Mouse (Mus musculus): Measurements from ENCODE around the gene Rxra. TPM values are rescaled to one million over a fixed set of nuclear protein-coding genes. Genes with fewer than 3 reads are reported as not detected.

Gene Rxra
- polyA plus RNA-seq, 1 experiment from 2014 or later, result 4.7 TPM

- Histone ChIP-seq H3K9me3 (replicated peaks) (no peaks in the 10 kb centered on the region), H3K9ac (no peak overlapping the region), H3K4me2 (no peak overlapping the region), H3K4me3 (replicated peaks) (no peak overlapping the region), H3K4me1 (replicated peaks) (0 out of 2 replicates have a peak, but pooled peaks cover 7% of the 10 kb centered on the region), H3K27ac (replicated peaks) (no peak overlapping the region), H3K27me3 (peaks cover 5% of the 10 kb centered on the region), H3K36me3 (replicated peaks) (no peaks in the 10 kb centered on the region)
- no peak for ATAC-seq (ENCODE audit: insufficient read depth)
- 54% methylated on average over 7 of the region's 7 CpGs for WGBS (ENCODE audit: insufficient replicate concordance)
Measured at GRCm38 (mm10) chr2:27767773-27768172, 91.5 kb downstream of the Rxra start.

DNA sequence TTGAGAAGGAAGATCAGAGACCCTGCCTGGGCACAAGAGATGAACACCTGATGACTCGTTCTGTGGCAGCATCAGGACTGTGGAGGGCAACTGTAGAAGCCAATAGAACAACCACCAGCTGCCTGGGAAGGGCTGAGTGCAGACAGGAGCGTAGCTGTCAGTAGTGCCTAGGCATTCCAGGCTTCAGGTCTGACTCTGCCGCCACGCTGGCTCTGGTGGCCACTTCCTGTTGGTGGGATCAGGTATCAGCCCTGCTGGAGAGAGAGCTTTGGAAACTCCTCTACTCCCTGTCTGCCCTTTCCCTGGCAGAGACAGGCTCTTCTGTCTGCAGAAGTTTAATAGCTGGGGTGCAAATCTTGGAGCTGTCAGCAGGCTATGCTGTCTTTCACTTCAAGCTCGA is 93.5 kb downstream of the Rxra start:
- H3K27me3 ChIP-seq, result peaks cover 5% of the 10 kb centered on the region
- H3K4me2 ChIP-seq, result no peak overlapping the region
- no peak overlapping the region for H3K9ac ChIP-seq
- peaks cover 5% of the 10 kb centered on the region; the same call in 1 of the 2 replicates for H3K4me1 ChIP-seq (replicated peaks)
- 12% methylated on average over 5 of the region's 5 CpGs for WGBS (ENCODE audit: insufficient replicate concordance)
- no peak overlapping the region for H3K27ac ChIP-seq (replicated peaks)
- H3K9me3 ChIP-seq (replicated peaks), result no peaks in the 10 kb centered on the region
- no peak overlapping the region for H3K4me3 ChIP-seq (replicated peaks)
- ATAC-seq (ENCODE audit: insufficient read depth), result no peak
- no peaks in the 10 kb centered on the region for H3K36me3 ChIP-seq (replicated peaks)

GRCm38 (mm10) chr2:27770205-27770604 is 94.0 kb downstream of the Rxra start:
- Histone ChIP-seq H3K9me3 (replicated peaks) (no peaks in the 10 kb centered on the region), H3K4me2 (no peak overlapping the region), H3K27me3 (peaks cover 5% of the 10 kb centered on the region), H3K4me3 (replicated peaks) (no peak overlapping the region), H3K4me1 (replicated peaks) (peaks cover 5% of the 10 kb centered on the region; the same call in 1 of the 2 replicates), H3K36me3 (replicated peaks) (no peaks in the 10 kb centered on the region), H3K27ac (replicated peaks) (no peak overlapping the region), H3K9ac (no peak overlapping the region)
- ATAC-seq (ENCODE audit: insufficient read depth), result no peak
- WGBS (ENCODE audit: insufficient replicate concordance), result 4% methylated on average over 4 of the region's 4 CpGs

GRCm38 (mm10) chr2:27771936-27772335 is 95.7 kb downstream of the Rxra start:
- H3K9me3 ChIP-seq (replicated peaks), result no peaks in the 10 kb centered on the region
- H3K36me3 ChIP-seq (replicated peaks), result no peaks in the 10 kb centered on the region
- no peak overlapping the region for H3K4me3 ChIP-seq (replicated peaks)
- H3K9ac ChIP-seq, result no peak overlapping the region
- no peak overlapping the region for H3K27ac ChIP-seq (replicated peaks)
- no peak overlapping the region for H3K4me2 ChIP-seq
- WGBS (ENCODE audit: insufficient replicate concordance), result 25% methylated on average over 7 of the region's 7 CpGs
- H3K27me3 ChIP-seq, result peaks cover 5% of the 10 kb centered on the region
- H3K4me1 ChIP-seq (replicated peaks), result peaks cover 5% of the 10 kb centered on the region; the same call in 1 of the 2 replicates
- no peak for ATAC-seq (ENCODE audit: insufficient read depth)

DNA sequence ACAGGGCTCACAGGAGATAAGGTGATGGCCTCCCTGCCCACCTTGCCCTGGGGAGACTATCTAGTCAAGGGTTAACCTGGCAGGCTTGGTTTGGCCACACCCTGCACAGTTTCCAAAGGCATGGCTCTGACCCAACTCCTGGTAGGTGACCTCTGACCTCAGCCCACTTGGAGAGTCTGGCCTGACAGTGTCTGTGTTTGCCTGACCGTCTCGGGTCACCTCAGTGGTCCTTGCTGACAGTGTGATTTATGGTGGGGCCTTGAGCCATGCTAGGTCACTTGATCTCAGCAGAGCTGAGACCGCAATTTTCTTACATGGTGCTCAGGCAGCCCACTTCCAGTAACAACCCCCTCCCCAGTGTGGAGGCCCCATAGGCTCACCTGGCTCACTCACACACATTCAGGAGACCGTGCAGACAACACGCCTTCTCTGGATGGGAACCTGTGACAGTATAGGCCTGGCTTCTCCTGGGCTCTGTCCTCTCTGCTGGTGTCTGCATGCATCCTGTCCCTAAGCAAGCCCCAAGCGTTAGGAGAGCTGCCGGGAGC is 96.7 kb downstream of the Rxra start:
- Histone ChIP-seq H3K27ac (replicated peaks) (no peak overlapping the region), H3K27me3 (peaks cover 5% of the 10 kb centered on the region), H3K4me2 (no peak overlapping the region), H3K4me3 (replicated peaks) (no peak overlapping the region), H3K36me3 (replicated peaks) (no peaks in the 10 kb centered on the region), H3K9me3 (replicated peaks) (no peaks in the 10 kb centered on the region), H3K4me1 (replicated peaks) (peaks cover 5% of the 10 kb centered on the region; the same call in 1 of the 2 replicates), H3K9ac (no peak overlapping the region)
- ATAC-seq (ENCODE audit: insufficient read depth), result no peak
- WGBS (ENCODE audit: insufficient replicate concordance), result 65% methylated on average over 7 of the region's 7 CpGs

DNA sequence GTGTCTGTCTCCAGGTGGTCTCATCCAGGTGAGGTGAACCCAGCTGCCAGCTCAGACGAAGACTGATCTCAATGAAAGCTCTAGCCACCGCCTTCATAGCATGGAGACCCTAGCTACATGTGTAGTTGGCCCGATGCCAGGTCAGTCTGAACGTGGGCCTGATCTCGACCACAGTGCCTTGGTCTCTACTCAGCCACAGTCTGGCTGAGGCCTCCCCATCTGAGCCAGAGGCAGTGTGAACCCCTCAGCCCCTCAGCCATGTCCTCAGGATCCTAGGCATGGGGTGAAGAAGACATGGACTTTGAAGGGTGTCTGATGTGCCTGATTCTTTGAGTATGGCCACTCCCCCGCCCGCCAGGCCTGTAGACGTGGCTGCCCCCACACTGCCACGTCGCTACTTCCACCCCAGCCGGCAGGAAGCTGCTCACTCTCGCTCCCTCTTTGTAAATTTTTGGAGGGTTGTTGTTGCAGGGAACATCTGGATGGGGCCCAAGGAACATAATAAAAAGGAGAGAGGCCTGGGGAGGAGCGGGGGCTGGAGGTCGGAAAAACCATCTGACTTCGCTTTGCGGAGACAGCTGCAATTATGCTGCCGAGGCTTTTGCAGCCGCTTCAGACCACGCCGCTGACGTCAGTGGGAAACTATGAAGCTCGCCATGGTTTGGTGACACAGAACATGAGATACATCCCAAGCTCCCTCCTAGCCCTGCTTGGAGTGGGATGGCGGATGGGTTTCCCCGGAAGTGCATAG is 97.9 kb downstream of the Rxra start:
- no peak overlapping the region for H3K4me3 ChIP-seq (replicated peaks)
- H3K27ac ChIP-seq (replicated peaks), result no peak overlapping the region
- H3K9ac ChIP-seq, result no peak overlapping the region
- ATAC-seq (ENCODE audit: insufficient read depth), result no peak
- peaks cover 5% of the 10 kb centered on the region; the same call in 1 of the 2 replicates for H3K4me1 ChIP-seq (replicated peaks)
- H3K9me3 ChIP-seq (replicated peaks), result no peaks in the 10 kb centered on the region
- H3K27me3 ChIP-seq, result peaks cover 5% of the 10 kb centered on the region
- WGBS (ENCODE audit: insufficient replicate concordance), result 65% methylated on average over 24 of the region's 24 CpGs
- no peaks in the 10 kb centered on the region for H3K36me3 ChIP-seq (replicated peaks)
- H3K4me2 ChIP-seq, result no peak overlapping the region

DNA sequence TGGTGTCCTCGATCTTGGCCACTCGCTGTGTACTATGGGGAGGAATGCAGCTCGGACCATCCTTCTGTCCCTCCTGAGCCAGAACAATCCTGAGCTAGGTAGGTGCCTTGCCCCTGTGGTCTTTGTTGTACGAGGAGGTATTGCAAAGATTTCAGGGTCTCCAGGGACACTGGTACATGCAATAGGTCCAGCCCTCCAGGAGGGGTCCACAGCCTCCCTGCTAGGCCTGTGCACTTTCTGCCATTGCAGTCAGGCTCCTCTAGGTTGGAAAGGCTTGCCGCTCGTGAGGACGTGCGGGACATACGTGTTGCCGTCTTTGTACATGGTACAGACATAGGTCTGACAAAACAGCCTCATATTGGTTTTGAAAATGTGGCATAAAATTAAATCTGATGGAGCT is 98.8 kb downstream of the Rxra start:
- Histone ChIP-seq H3K27me3 (no peaks in the 10 kb centered on the region), H3K9me3 (replicated peaks) (no peaks in the 10 kb centered on the region), H3K9ac (no peak overlapping the region), H3K36me3 (replicated peaks) (no peaks in the 10 kb centered on the region), H3K27ac (replicated peaks) (no peak overlapping the region), H3K4me3 (replicated peaks) (no peak overlapping the region), H3K4me2 (no peak overlapping the region), H3K4me1 (replicated peaks) (peaks cover 5% of the 10 kb centered on the region; the same call in 1 of the 2 replicates)
- ATAC-seq (ENCODE audit: insufficient read depth), result no peak
- 77% methylated on average over 10 of the region's 10 CpGs for WGBS (ENCODE audit: insufficient replicate concordance)

- Histone ChIP-seq H3K4me3 (replicated peaks) (no peak overlapping the region), H3K9ac (no peak overlapping the region), H3K36me3 (replicated peaks) (no peaks in the 10 kb centered on the region), H3K4me2 (no peak overlapping the region), H3K27me3 (no peaks in the 10 kb centered on the region), H3K4me1 (replicated peaks) (peaks cover 5% of the 10 kb centered on the region; the same call in 1 of the 2 replicates), H3K9me3 (replicated peaks) (no peaks in the 10 kb centered on the region), H3K27ac (replicated peaks) (no peak overlapping the region)
- 39% methylated on average over 5 of the region's 5 CpGs for WGBS (ENCODE audit: insufficient replicate concordance)
- no peak for ATAC-seq (ENCODE audit: insufficient read depth)
Measured at GRCm38 (mm10) chr2:27775625-27776024, 99.4 kb downstream of the Rxra start.

- Histone ChIP-seq H3K4me1 (replicated peaks) (peaks cover 4% of the 10 kb centered on the region; the same call in 1 of the 2 replicates), H3K9me3 (replicated peaks) (no peaks in the 10 kb centered on the region), H3K4me2 (no peak overlapping the region), H3K27ac (replicated peaks) (no peak overlapping the region), H3K27me3 (no peaks in the 10 kb centered on the region), H3K4me3 (replicated peaks) (no peak overlapping the region), H3K9ac (no peak overlapping the region), H3K36me3 (replicated peaks) (no peaks in the 10 kb centered on the region)
- no peak for ATAC-seq (ENCODE audit: insufficient read depth)
- WGBS (ENCODE audit: insufficient replicate concordance), result 57% methylated on average over 2 of the region's 2 CpGs
Measured at GRCm38 (mm10) chr2:27777756-27778155, 101.5 kb downstream of the Rxra start.

DNA sequence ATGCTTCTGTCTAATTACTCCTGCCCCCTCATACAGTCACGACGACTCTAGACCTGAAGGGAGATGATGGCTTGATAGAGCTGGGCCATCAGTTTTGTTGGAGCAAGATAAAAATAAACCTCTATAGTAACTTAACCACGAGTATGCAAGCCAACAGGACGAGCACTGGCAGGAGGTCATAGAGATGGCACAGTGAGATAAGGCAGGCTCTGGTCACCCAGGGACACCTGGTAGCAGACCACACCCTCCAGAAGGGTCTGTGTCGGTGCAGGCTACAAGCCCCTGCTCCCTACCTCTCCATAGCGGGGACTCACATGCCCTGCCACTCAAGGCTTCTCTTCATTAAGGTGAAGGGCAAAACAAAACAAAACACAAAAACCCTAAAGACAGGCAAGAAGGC is 102.0 kb downstream of the Rxra start:
- Histone ChIP-seq H3K36me3 (replicated peaks) (no peaks in the 10 kb centered on the region), H3K4me1 (replicated peaks) (no peaks in the 10 kb centered on the region), H3K9me3 (replicated peaks) (no peaks in the 10 kb centered on the region), H3K27me3 (no peaks in the 10 kb centered on the region), H3K4me2 (no peak overlapping the region), H3K27ac (replicated peaks) (no peak overlapping the region), H3K9ac (no peak overlapping the region), H3K4me3 (replicated peaks) (no peak overlapping the region)
- 16% methylated on average over 6 of the region's 6 CpGs for WGBS (ENCODE audit: insufficient replicate concordance)
- ATAC-seq (ENCODE audit: insufficient read depth), result no peak

DNA sequence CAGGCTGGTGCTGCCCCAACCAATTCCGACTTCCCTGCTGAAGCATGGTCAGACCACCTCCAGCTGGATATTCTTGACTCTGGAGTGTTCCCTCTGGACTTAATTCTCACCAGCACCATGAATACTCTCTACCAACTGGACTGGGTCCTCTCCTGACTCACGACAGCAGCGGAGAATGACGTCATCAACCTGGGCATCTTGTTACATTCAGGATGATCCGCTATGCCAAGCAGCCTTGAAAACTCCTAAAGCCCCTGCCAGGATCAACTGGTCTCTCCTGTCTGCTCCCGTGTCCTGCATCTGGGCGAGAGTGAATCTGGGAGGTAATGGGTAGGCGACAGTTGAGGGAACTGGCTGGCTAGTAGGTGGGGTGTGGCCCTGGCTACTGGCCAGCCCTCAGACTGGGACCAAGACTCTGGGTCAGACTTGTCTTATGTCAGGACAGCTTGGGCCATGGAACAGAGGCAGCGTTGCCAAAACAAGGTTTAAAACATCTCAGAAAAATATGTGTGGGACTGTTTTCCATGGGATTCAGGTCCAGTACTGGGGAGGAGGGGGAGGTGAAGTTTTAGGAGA is 103.1 kb downstream of the Rxra start:
- Histone ChIP-seq H3K4me1 (replicated peaks) (no peaks in the 10 kb centered on the region), H3K4me3 (replicated peaks) (no peak overlapping the region), H3K27ac (replicated peaks) (no peak overlapping the region), H3K4me2 (no peak overlapping the region), H3K9ac (no peak overlapping the region), H3K9me3 (replicated peaks) (no peaks in the 10 kb centered on the region), H3K36me3 (replicated peaks) (no peaks in the 10 kb centered on the region), H3K27me3 (no peaks in the 10 kb centered on the region)
- WGBS (ENCODE audit: insufficient replicate concordance), result 67% methylated on average over 9 of the region's 9 CpGs
- ATAC-seq (ENCODE audit: insufficient read depth), result no peak

Data from liver, embryonic 15.5 days (tissue).